Mouse (Mus musculus) testis, adult 2 months (tissue): ENCODE data around the gene Tha1.

Source experiments
- CTCF ChIP-seq: fragments of 200-500 bp; IDR thresholded peaks from 2 replicates; pipeline ENCODE4 v1.5.1; 2012; ENCODE audit warnings: low read depth, mild to moderate bottlenecking, inconsistent platforms, low read length, moderate library complexity; ENCODE audit not compliant: control insufficient read depth, insufficient read depth, insufficient replicate concordance
- POLR2A ChIP-seq: fragments of 200-500 bp; IDR thresholded peaks from 2 replicates; pipeline ENCODE4 v1.6.1; 2012; ENCODE audit warnings: low read depth, mild to moderate bottlenecking, inconsistent platforms, low read length, moderate library complexity; ENCODE audit not compliant: control insufficient read depth

DNA sequence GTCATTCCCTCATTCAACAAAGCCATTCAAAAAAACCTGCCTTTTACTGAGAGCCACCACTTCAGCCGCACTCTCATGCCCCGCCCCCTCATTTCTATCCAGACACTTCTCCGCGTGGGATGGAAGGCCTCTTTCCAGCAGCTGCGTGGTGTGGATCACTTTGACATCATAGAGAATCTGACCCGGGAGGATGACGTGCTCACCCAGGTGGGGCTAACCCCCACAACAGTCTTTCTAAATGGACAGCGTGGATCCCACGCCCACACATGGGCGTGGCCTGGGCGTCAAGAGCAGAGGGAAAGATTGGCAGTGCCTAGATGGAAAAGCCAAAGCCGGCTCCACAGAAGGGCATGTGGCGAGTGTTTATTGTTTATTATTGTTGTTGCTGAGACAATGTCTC, 37.0 kb downstream of the Tha1 start:
- TF ChIP-seq POLR2A = no peak
- no peak for TF ChIP-seq CTCF
